ENCODE assay signal across 14 mouse cellular contexts in genomic region chr14:48179021-48179420, GRCm38 (mm10). TPM values are rescaled to one million over a fixed set of nuclear protein-coding genes. Genes with fewer than 3 reads are reported as not detected.
DNase-seq lines count a peak whose midpoint lies in the region.
"Had no signal": no experiment of that assay in that cellular context is flagged by ENCODE, and none has a peak within 500 bp of the region (broad histone marks: within the 10 kb centered on the region; RNA-seq: fewer than 3 reads in every experiment).

No protein-coding gene starts in this region.

- intact Hi-C loops in heart, postnatal 25 days (cut with DNase I): no loop called here

- peak; percentile 19 for DNase-seq in heart, adult 11 months
- DNase-seq in heart, postnatal 25 days (ENCODE audit: low spot score): no peak
- peak; percentile 38 for DNase-seq in adrenal gland, postnatal 10 days
- DNase-seq in adrenal gland, postnatal 25 days: peak; percentile 30
- DNase-seq in cerebellum, adult 11-12 months: no peak
- no peak for DNase-seq in spleen, postnatal 14 days (ENCODE audit: low spot score in 2 of 2)
- DNase-seq: cerebellum, adult 11 months; cerebellum, adult 8-10 months; cerebellum, postnatal 10 days; gastrocnemius, postnatal 10 days; gastrocnemius, postnatal 36 days; heart, postnatal 36 days; kidney, adult 11 months had no signal

RNA-seq across cellular contexts. Expression of gene Peli2, which starts 58.4 kb away (rescaled TPM):
- 10 to 100 TPM; 13.5 to 13.9 TPM for total RNA-seq in heart, postnatal 25 days (2021)
- 10 to 100 TPM; 23.9 to 29.1 TPM for total RNA-seq in adrenal gland, postnatal 10 days (2021)
- 17.8 and 27.7 TPM in 2 replicates for total RNA-seq in adrenal gland, postnatal 25 days (2021)
- total RNA-seq: MEL had no signal

Comparison
In these comparisons a context has a peak if more than half of its experiments do, and no peak if none do; other contexts are left out.
1. DNase-seq: peak in heart, adult 11 months (single experiment), adrenal gland, postnatal 10 days (single experiment) and adrenal gland, postnatal 25 days (single experiment); none in heart, postnatal 25 days (single experiment), cerebellum, adult 11-12 months (single experiment) and spleen, postnatal 14 days (0 of 2).